Mouse (Mus musculus) left cerebral cortex, postnatal 14 days (tissue): Measurements from ENCODE around the gene Creb5. TPM values are rescaled to one million over a fixed set of nuclear protein-coding genes. Genes with fewer than 3 reads are reported as not detected.
"Not testable (repeated sequence)": the region's sequence is repeated elsewhere in the genome, so short reads cannot be mapped to it uniquely, and the experiment has no call there.

Source experiments
- DNase-seq, 2 experiments: peaks; one replicate each; pipeline ENCODE4 v3.0.0; 2021 to 2022; ENCODE audit warnings: low spot score in 2 of 2, mixed read lengths in 1 of 2
- intact Hi-C: fragments of 180-260 bp; cut with DNase I; formaldehyde crosslinking; loops from one replicate; pipeline ENCODE4 v1.15.1; 2025
- total RNA-seq, 2 experiments: library from RNA; stranded (reverse); gene quantifications; 2 replicates each; pipeline ENCODE4 v1.2.3; 2021

Gene Creb5
- total RNA-seq, 2 experiments from 2014 or later, result 3.8 to 4.0 TPM

DNA sequence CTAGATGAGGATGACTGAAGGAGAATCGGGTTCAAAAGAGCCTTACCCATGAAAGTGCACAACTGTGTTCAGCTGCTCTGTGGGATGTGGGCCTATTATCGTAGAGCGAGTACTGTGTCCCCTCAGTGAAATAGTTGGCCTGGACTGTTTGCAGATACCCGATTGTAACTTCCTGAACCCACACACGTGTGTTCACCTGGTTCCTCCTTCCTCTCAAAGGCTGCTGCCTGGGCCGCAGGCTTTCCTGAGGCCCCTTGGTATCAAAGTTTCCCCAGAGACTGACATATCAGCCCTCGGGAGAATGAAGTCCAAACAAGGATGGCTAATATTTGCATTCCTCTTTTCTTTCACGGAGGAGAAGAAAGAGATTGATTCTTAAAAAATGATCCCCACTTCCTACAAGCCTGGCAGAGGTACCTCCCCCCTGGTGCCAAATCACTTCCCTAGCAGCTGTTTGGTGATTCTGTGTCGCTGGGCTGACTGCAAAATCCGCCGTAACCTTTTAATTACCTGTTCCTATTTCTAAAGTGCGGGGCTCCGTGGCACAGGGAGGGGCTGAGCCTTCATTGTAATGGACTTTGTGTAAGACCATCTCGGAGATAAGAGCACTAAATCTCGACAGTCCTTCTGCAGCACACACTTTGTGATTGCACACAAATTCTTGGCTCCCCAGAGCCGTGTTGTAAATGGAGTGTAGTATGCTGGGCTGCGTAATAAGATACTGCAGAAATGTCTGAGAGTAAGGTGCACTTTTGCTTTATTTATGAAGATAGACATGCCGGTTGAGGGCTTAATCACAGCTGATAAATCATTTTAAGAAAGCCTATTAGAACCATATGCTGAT is 111.4 kb downstream of the Creb5 start:
- intact Hi-C loops, result no loop called here
- DNase-seq, result no peak

DNA sequence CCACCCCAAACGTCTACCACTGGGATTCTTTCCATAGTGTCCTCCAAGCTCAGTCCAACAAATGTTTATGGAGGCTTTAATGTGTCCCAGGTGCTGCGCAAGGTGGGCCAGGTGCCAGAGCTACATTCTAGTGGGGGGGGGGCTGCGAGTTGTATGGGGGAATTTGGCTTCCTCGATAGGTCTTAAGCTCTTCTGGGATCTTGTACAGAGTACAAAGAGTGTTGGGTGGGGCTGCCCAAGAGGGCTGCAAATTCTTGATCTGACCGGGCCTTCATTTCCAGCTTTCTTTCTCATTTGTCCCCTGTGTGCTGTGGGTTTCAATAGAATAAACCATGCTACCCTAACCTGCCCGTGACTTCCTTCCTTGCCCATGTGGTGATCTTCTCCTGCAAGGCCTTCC is 114.3 kb downstream of the Creb5 start:
- no peak for DNase-seq
- intact Hi-C loops, result no loop called here

DNA sequence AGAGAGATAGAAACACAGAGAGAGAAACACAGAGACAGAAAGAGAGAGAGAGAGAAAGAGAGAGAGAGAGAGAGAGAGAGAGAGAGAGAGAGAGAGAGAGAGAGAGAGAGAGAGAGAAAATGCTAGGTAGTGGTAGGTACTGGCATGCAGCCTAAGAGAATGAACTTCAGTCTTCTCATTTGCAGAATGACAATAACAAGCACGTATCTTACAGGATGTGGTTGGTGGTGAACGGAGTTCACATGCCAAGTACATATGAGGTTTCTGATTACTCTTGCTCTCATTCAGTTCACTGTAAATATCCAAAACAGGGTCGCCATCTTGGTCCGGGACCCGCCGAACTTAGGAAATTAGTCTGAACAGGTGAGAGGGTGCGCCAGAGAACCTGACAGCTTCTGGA is 115.5 kb downstream of the Creb5 start:
- DNase-seq, intact Hi-C loops: not testable (repeated sequence)

DNA sequence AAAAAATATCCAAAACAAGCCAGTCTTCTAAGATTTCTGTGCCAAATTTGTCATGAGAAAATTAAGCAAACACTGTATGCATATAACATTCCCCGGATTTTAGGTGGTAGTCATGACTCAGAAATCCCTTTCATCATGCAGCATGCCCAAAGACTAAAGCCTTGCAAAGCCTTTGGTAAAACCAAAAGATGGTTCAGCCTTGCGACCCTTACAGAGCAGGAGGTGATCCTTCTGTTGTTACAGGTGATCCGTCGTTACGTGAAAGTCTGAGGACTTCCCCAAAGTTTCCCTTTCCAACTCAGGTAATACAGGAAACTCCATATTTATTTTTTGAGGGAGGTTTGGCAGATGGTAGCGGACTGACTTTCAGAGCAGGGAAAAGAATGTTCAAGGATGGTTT is 122.1 kb downstream of the Creb5 start:
- DNase-seq, result no peak
- intact Hi-C loops, result no loop called here

DNA sequence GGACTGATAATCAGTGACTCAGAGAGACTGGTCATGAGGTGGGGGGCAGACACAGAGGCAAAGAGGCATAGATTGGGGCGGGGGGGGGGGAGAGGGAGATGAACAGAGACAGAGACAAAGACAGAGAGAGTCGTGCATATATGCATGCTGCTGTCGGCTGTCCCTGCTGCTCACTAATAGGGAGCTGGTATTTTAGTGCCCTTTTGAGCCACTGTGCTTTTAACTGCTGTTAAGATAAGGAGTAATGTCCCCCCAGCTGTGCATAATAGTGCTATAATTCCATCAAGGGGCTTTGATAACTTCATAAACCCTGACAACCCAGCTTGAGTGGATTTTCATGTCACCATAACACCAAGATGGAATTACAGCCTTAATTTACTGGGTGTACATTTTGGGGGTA is 134.3 kb downstream of the Creb5 start:
- no peak for DNase-seq
- intact Hi-C loops, result no loop called here

DNA sequence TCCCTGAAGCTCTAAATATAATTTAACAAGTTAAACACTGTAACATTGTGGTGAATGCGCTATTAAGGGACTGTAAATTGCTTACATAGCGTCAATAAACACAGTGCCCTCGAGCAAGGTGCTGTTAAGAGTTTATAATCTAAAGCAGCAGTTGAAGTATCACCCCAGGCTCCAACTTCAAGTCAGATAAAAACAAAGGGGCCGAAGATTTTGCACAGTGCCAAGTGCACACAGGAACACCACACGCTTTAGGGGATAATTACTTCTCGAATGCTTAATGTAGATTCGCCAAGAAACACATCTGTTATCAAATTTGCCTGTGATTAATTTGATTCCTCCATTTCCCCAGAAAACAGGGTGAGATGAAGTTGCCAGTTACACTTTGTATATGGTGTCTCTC is 142.3 kb downstream of the Creb5 start:
- intact Hi-C loops, result no loop called here
- DNase-seq, result no peak

DNA sequence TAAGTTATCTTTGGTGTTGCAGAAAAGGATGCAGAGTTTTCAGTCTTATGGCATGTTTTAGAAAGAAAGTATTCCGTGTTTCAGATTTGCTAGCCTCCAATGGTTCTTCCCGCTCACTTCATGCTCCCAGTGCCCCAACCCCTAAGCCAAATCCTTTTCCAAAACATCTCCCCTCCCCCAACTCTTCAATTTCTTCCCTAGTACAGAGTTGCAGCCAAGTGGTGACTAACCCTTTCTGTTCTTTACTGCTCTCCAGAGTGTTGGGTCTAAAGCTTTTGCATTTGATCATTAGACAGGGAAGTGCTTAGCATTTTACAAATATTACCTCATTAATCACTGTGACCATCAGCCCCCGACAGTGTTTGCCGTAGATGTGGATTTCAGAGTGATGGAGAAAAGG is 142.8 kb downstream of the Creb5 start:
- DNase-seq, result no peak
- intact Hi-C loops, result no loop called here

DNA sequence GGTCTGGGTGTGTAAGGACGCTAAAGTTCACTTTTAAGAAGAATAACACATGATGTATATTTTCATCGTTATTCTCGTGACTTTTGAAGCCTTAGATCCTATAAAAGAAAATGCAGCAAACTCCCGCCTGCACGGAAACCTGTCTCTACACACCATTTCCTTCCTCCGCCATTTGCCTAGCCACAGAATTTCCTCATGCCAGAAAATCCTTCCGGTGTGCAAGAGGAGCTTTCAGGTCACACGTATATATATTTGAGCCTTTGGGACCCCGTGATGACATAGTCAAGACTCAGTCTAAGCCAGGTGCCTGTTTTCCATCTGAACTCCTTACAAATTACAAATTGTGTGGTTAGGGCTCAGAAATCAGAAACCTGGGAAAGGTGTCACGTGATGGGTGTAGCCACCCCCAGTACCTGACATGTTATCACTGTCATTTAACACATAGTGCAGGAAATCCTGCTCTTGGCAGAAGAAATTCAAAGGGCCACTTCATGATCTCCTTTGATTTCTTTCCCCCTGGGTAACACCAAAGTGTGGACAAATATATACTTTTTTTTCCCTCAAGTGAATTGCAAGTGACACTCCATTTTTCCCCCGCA is 158.9 kb downstream of the Creb5 start:
- no peak for DNase-seq
- intact Hi-C loops, result no loop called here

DNA sequence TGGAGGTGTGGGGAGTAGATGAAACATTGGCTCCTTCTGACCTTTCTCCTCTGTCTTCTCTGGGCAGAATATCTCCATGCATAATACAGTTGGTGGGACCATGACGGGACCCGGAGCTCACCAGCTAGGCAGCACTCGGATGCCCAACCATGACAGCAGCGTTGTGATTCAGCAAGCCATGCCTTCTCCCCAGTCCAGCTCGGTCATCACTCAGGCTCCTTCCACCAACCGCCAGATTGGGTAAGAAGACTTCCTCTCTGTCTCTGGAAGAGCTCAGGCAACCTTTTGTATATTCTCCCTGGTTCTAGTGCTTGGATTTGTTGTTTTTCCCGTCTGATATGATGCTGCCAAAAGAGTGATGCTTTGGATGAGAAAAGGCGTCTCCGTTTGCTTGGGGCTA is 160.4 kb downstream of the Creb5 start:
- intact Hi-C loops, result no loop called here
- no peak for DNase-seq

DNA sequence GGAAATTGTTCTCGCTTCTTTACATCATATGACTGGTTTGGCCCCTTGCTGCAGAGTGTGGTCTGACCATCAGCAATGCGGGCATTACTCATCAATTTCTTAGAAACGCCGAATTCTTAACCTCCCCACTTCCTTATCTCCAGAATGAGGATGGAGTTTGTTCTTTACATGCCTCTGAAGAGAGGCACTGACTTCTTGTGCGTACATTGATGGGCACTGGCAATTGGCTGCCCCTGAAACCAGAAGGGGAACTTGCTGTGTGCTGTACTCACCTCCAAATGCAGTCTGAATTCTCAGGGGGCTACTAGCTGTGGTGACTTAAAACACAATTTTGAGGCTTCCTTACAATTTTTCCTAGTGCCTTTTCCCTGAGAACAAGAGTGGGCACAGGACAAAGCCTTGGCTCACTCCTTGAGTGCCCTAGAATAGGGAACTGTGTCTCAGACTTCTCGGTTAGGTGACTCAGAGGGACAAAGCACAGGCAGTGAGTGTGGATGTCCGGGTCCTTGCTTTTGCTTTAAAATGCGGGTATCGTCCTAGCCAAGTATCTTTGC is 161.3 kb downstream of the Creb5 start:
- peak in 1 of 2 experiments; percentile 15 for DNase-seq
- intact Hi-C loops, result no loop called here

DNA sequence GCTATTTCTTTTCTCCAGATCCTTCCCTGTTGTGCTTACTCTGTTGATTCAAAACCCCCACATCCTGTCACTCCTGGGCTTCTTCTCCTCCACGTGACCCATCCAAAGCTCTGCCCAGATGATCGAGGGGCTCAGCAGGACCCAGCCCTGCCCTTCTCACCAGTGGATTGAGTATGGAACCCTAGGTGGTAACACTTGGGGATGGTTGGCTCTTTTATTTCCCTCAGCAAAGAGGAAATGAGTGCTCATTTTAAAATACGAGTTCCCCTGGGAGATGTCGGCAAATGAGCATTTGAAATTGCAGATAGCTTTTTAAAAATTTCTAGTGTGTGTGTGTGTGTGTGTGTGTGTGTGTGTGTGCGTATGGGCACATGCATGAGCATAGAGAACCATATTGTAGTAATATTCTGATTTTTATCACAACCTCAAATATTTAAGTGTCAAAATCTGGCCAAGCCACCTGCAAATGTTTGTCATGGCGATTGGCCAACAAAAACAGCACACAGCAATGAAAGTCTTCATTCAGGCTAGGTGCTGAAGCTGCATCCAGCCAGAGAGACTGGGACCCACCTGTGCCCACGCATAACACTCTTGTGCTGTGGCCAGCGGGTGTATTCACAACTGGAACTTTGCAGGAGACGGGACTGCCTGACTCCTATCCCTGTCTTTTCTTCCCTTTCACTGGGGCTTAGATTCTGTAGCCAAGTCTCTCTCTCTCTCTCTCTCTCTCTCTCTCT is 162.5 kb downstream of the Creb5 start:
- intact Hi-C loops, result no loop called here
- DNase-seq, result no peak

DNA sequence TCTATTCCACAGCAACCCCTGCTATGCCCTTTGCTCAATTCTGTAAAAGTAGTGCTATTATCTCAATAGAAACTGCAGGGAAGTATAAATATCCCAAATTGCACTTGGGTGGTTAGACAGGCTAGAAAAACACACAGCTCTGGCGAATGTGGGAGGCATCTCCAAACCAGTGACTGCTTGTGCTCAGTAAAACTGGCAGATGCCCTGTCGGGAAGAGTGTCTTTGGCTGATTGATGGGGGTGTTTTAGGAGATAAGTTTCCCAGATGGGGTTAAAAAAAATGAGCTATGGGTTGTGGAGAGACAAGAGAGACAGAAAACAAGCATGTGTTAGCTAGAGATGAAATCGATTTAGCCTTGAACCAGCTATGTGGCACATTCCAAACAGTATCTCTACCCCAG is 163.4 kb downstream of the Creb5 start:
- intact Hi-C loops, result no loop called here
- peak; percentile 18 to 25 for DNase-seq

DNA sequence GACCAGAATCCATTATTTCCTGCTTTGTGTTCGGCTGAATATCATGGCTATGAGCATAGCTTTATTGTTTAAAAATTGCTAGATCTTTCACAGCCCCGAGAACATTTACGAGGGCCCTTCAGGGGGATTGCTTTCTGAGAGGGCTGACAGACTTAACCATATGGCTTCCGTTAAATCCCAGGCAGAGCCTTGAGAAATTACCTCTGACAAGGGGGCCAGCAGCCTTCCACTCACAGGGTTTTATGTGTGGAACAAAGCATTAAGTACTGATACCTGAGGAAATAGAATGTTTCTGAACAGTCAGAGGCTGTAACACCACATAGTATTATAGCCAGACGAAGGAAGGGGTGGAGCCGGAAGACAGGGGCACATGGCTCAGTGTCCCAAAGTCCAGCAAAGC is 165.2 kb downstream of the Creb5 start:
- intact Hi-C loops, result no loop called here
- DNase-seq, result no peak

DNA sequence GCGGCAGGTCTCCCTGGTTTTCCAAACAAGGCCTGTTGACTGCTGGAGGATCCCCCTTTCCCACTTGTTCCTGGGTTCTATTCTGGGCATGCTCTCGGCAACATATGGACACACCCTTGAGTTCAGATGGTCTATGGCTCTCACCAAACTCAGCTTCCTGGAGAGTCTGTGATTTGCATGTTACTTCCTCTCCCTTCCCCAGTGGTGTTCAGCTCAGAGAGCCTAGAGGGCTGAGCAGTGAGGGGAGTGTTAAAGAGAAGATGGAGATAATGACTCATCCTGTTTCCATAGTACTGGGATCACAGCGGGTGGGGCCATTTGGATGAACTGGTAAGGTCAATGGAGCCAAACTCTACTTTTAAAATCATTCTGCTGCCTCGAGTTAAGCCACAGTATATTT is 168.4 kb downstream of the Creb5 start:
- DNase-seq, result no peak
- intact Hi-C loops, result no loop called here

DNA sequence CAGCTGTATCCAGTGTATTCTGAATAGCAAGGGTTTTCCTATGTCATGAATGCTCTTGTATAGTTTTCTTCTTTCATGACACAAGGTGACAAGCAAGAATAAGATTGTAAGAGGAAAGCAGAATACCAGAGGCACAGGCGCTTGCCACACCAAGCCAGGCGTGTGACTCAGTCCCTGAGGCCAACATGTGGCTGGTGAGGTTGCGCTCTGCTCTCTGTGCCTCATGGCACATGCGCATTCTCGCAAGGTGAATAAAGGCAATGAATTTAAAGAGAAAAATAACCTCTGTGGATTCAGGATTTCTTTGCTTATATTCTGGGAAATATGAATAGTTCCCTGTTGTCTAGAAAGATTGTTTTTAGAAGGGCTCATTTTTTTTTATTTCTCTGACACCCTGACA is 169.0 kb downstream of the Creb5 start:
- intact Hi-C loops, result no loop called here
- no peak for DNase-seq

DNA sequence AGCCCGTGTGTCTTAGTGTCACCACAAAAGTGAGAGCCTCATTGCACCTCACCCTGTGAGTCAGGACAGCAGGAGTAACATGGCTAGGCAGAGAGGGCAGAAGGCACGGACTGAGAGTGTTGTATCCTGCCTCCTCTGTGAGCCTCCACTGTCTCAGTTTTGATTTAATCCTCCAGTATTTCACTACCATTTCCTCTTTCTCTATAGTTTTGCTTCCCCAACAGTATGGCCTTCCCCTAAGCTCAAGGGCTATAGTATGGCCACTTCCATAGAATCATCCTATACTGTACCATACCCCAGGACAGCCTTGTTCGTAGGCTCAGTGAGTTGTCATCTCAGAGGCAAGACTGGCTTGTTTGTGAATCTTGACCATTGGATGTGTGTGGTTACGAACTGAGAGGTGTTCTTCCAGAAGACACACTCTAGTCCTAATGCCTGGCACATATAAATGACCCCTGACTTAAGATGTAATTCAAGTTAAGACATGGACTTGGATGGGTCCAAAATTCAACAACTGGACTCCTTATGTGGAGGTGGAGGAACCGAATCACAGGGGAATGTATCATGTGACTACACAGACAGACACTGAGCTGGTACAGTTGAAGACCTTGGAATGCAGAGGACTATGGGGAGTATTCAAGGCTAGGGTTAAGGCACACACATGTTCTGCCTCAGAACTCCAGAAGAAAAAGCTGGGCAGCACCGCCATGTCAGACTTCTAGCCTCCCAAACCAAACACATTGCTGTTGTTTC is 173.1 kb downstream of the Creb5 start:
- no peak for DNase-seq
- intact Hi-C loops, result no loop called here

DNA sequence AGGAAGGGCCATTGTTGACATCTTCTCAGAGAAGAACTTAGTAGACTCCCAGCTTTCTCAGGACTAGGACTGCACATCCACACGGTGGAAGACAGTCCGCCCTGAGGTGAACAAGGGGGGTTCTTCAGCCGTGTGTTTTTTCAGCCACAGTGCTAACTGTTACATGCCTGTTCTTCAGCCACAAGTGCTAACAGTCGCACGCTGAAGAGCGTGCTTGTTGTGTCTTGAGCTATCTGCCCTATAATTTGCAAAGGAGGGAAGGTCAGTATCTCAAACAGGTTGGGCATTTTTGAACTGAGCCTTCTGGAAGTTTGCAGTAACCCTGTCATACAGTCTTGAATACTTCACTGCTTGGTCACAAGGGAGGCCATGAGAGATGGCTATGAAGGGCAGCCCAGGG is 174.0 kb downstream of the Creb5 start:
- intact Hi-C loops, result no loop called here
- no peak for DNase-seq

DNA sequence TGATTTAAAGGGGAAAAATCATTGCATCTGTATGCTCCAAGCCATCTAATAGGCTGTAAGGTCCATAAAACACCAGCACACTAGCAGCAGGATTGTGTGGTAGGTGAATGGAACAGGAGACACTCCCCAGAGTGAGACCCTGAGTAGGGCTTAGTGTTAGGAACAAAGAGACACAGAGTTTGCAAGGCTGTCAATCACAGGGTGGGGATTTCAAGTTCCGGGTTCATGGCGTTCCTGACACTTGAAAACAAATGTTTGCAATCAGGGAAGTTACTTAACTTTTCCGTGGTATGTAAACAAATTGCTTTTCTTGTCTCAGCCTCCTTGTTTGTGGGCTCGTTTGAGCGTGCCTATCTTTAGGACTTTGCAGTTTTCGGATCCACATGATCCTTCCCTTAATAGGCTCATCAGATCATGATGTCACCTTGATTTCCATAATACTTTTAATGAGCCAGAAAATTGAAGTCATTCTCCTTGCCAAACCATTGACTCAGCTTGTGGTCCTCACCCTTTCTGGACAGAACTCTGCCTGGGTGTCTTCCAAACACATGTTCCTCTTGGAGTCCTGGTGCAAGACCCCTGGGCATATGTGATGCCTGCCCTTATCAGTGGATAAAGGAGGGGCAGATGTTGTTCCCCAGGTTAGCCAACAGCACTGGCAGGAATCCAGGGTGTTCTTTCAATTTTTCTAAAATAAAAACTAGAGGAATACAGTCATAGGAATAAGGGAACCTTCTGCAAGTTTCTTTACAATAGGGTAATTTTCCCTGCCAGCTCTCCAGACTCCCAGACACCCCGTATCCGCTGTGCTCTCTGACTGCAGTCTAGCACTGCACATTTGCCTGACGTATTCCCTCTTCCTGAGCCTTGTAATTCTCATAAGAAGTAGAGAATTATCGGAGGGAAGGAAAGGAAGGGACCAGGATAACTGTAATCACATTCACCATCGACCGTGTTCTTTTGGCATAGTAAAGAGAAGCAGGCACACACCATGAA is 175.0 kb downstream of the Creb5 start:
- no peak for DNase-seq
- intact Hi-C loops, result no loop called here

DNA sequence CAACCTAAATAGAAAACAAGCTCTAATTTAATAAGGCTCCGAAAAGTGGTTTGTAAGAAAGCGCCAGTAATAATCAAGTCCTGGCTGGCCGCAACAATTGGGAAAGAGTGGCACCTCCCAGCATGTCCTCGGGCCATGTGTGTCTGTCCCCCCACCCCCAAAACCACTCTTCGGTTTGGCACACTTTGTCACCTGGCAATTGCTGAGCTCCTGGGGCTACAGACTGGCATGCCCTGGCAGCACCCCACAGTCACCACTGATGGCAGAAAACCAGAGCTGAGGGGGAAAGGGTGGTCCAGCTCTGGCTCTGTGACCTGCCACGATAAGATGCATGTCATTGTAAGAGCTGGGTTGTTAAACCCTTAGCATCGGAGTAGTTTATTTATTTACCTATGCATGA is 175.7 kb downstream of the Creb5 start:
- intact Hi-C loops, result no loop called here
- no peak for DNase-seq
